Mouse (Mus musculus) olfactory bulb, adult 2 months (tissue): ENCODE data around the gene Olfr1189.
"Not testable (repeated sequence)": the region's sequence is repeated elsewhere in the genome, so short reads cannot be mapped to it uniquely, and the experiment has no call there.

ENCODE experiments used
- CTCF ChIP-seq: fragments of 200-500 bp; IDR thresholded peaks from 2 replicates; pipeline ENCODE4 v1.5.1; 2012; ENCODE audit warnings: low read depth, mild to moderate bottlenecking, low read length, moderate library complexity; ENCODE audit not compliant: insufficient read depth
- POLR2A ChIP-seq: fragments of 200-500 bp; IDR thresholded peaks from 2 replicates; pipeline ENCODE4 v1.6.1; 2012; ENCODE audit warnings: mild to moderate bottlenecking, low read depth, low read length, moderate library complexity; ENCODE audit not compliant: insufficient read depth

GRCm38 (mm10) chr2:88640242-88640641 lies 54.0 kb downstream of the Olfr1189 start, which contains the start of gene Olfr1191-ps1:
- TF ChIP-seq CTCF, POLR2A: not testable (repeated sequence)
